ENCODE assay signal across 9 mouse cellular contexts in the genomic region with DNA sequence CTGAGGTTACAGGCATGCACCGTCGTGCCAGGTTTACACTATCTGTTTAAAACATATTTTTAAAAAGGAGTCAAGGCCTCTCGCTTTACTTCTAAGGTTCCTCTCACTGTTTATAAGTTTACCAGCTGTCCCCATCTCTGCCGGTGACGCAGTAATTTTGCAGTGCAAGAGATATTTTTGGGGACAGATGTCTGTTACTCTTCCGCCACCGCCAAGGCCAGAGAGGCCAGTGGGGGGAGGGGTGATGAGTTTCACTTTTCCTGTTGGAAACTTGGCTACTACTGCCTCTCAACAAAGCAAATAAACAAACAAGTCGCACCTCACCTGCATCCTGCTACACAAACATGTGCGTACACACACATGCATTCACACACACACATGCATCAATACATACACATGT.
DNase-seq lines count a peak whose midpoint lies in the region.
"Had no signal": no experiment of that assay in that cellular context is flagged by ENCODE, and none has a peak within 500 bp of the region (broad histone marks: within the 10 kb centered on the region; RNA-seq: fewer than 3 reads in every experiment).

No protein-coding gene starts in this region.

- intact Hi-C loops in gastrocnemius, postnatal 14 days (cut with DNase I; ENCODE audit: low total_unique reads): no loop called here
- intact Hi-C loops in left cerebral cortex, postnatal 25 days (cut with DNase I): no loop called here

- DNase-seq in lung, postnatal 10 days: peak; percentile 47
- DNase-seq in lung, postnatal 14 days: no peak
- peak; percentile 64 for DNase-seq in adrenal gland, postnatal 25 days
- peak; percentile 55 for DNase-seq in gastrocnemius, postnatal 14 days
- peak; percentile 77 to 80 for DNase-seq in kidney, postnatal 25 days
- no peak for DNase-seq in layer of hippocampus, postnatal 14 days (ENCODE audit: low spot score in 2 of 2)
- no peak for DNase-seq in left cerebral cortex, postnatal 25 days (ENCODE audit: low spot score in 2 of 2)
- DNase-seq: embryo, embryonic 11 days; retina, postnatal 1 day had no signal

Comparison
In these comparisons a context has a peak if more than half of its experiments do, and no peak if none do; other contexts are left out.
1. DNase-seq: peak in lung, postnatal 10 days (single experiment), adrenal gland, postnatal 25 days (single experiment), gastrocnemius, postnatal 14 days (single experiment) and kidney, postnatal 25 days (2 of 2); none in lung, postnatal 14 days (single experiment), layer of hippocampus, postnatal 14 days (0 of 2) and left cerebral cortex, postnatal 25 days (0 of 2).